Mouse (Mus musculus) NIH3T3 (cell line): ENCODE results near the gene Smtnl1.
"Not testable (repeated sequence)": the region's sequence is repeated elsewhere in the genome, so short reads cannot be mapped to it uniquely, and the experiment has no call there.

Experiments used
- DNase-seq: peaks from one replicate; pipeline ENCODE4 v3.0.0-alpha.2; 2012; ENCODE audit warnings: low read depth

Gene Smtnl1

GRCm38 (mm10) chr2:84838593-84838949 is 16.1 kb upstream of the Smtnl1 start, which contains the start of gene Slc43a1:
Slc43a1 (plus strand) TSS chr2:84838850.
- no peak for DNase-seq

GRCm38 (mm10) chr2:84837817-84838592 is 15.6 kb upstream of the Smtnl1 start:
- no peak for DNase-seq

- DNase-seq, result no peak
Measured at GRCm38 (mm10) chr2:84837107-84837506, 14.7 kb upstream of the Smtnl1 start.

GRCm38 (mm10) chr2:84831666-84832391 is 9.4 kb upstream of the Smtnl1 start:
- peak; percentile 96 for DNase-seq

GRCm38 (mm10) chr2:84827283-84827920 is 5.0 kb upstream of the Smtnl1 start:
- peak; percentile 60 for DNase-seq

- DNase-seq, result peak; percentile 96
Measured at GRCm38 (mm10) chr2:84826488-84827282, 4.2 kb upstream of the Smtnl1 start, which contains the start of gene Timm10. Timm10 (plus strand) TSS chr2:84826997.

- DNase-seq, result peak; percentile 52
Measured at GRCm38 (mm10) chr2:84823237-84823636, 785 bp upstream of the Smtnl1 start.

GRCm38 (mm10) chr2:84819861-84820260 is 2.6 kb downstream of the Smtnl1 start:
- DNase-seq, result peak; percentile 79

GRCm38 (mm10) chr2:84812676-84813075 is 9.8 kb downstream of the Smtnl1 start:
- no peak for DNase-seq

- no peak for DNase-seq
Measured at GRCm38 (mm10) chr2:84811880-84812279, 10.6 kb downstream of the Smtnl1 start.

- peak; percentile 62 for DNase-seq
Measured at GRCm38 (mm10) chr2:84810886-84811577, 11.4 kb downstream of the Smtnl1 start.

- no peak for DNase-seq
Measured at GRCm38 (mm10) chr2:84810526-84810885, 11.9 kb downstream of the Smtnl1 start.

GRCm38 (mm10) chr2:84809330-84809729 is 13.1 kb downstream of the Smtnl1 start:
- DNase-seq, result no peak

GRCm38 (mm10) chr2:84806546-84806945 is 15.9 kb downstream of the Smtnl1 start:
- no peak for DNase-seq

GRCm38 (mm10) chr2:84803963-84804362 is 18.5 kb downstream of the Smtnl1 start:
- DNase-seq, result no peak

- not testable (repeated sequence) for DNase-seq
Measured at GRCm38 (mm10) chr2:84801223-84801622, 21.2 kb downstream of the Smtnl1 start.

GRCm38 (mm10) chr2:84800304-84800703 is 22.1 kb downstream of the Smtnl1 start:
- peak; percentile 20 for DNase-seq

- peak; percentile 91 for DNase-seq
Measured at GRCm38 (mm10) chr2:84799041-84799561, 23.4 kb downstream of the Smtnl1 start.

- peak; percentile 80 for DNase-seq
Measured at GRCm38 (mm10) chr2:84798493-84798921, 23.9 kb downstream of the Smtnl1 start, which contains the start of gene Ube2l6. Ube2l6 (plus strand) TSS chr2:84798828.

GRCm38 (mm10) chr2:84797833-84798492 is 24.5 kb downstream of the Smtnl1 start:
- DNase-seq, result peak; percentile 96
